Mouse (Mus musculus): ENCODE results near the gene Atrnl1.

- TF ChIP-seq CTCF (IDR thresholded peaks at IDR 0.05; ENCODE audit: extremely low read depth, insufficient read depth, low read length) = no peak
- no peak for TF ChIP-seq POLR2A (IDR thresholded peaks at IDR 0.05; ENCODE audit: extremely low read depth, insufficient read depth, low read length)
Measured at GRCm38 (mm10) chr19:57931626-57932025, 320.8 kb downstream of the Atrnl1 start.
